Mouse (Mus musculus) ovary, postnatal 14 days (tissue): Measurements from ENCODE around the gene Strip2.
A peak's percentile ranks its signal among the peaks of the same experiment; 100 is the strongest.

Source experiments
- DNase-seq: peaks from one replicate; pipeline ENCODE4 v3.0.0; 2022; ENCODE audit warnings: low spot score

Gene Strip2

GRCm38 (mm10) chr6:29930087-29930486 lies 13.3 kb downstream of the Strip2 start:
- no peak for DNase-seq

GRCm38 (mm10) chr6:29930665-29931064 lies 13.9 kb downstream of the Strip2 start:
- DNase-seq = no peak

- DNase-seq = no peak
Observed at GRCm38 (mm10) chr6:29931181-29931580, 14.4 kb downstream of the Strip2 start.

GRCm38 (mm10) chr6:29935741-29936140 lies 18.9 kb downstream of the Strip2 start:
- no peak for DNase-seq

GRCm38 (mm10) chr6:29940428-29940827 lies 23.6 kb downstream of the Strip2 start:
- DNase-seq = peak; percentile 22

GRCm38 (mm10) chr6:29941036-29941435 lies 24.2 kb downstream of the Strip2 start:
- DNase-seq = no peak

GRCm38 (mm10) chr6:29944465-29944864 lies 27.7 kb downstream of the Strip2 start:
- DNase-seq = no peak

GRCm38 (mm10) chr6:29946568-29946967 lies 29.8 kb downstream of the Strip2 start:
- DNase-seq = no peak

- DNase-seq = no peak
Observed at GRCm38 (mm10) chr6:29947823-29948222, 31.0 kb downstream of the Strip2 start.

- DNase-seq = no peak
Observed at GRCm38 (mm10) chr6:29956749-29957148, 39.9 kb downstream of the Strip2 start.

- no peak for DNase-seq
Observed at GRCm38 (mm10) chr6:29958669-29959068, 41.9 kb downstream of the Strip2 start.

GRCm38 (mm10) chr6:29961081-29961480 lies 44.3 kb downstream of the Strip2 start:
- DNase-seq = no peak

- DNase-seq = no peak
Observed at GRCm38 (mm10) chr6:29967917-29968316, 51.1 kb downstream of the Strip2 start.

- no peak for DNase-seq
Observed at GRCm38 (mm10) chr6:29973341-29973740, 56.5 kb downstream of the Strip2 start.

- no peak for DNase-seq
Observed at GRCm38 (mm10) chr6:29974836-29975235, 58.0 kb downstream of the Strip2 start.

- no peak for DNase-seq
Observed at GRCm38 (mm10) chr6:29980461-29980860, 63.6 kb downstream of the Strip2 start.

- DNase-seq = no peak
Observed at GRCm38 (mm10) chr6:29981797-29982196, 65.0 kb downstream of the Strip2 start.

- peak; percentile 66 for DNase-seq
Observed at GRCm38 (mm10) chr6:29985058-29985498, 68.3 kb downstream of the Strip2 start.

- DNase-seq = no peak
Observed at GRCm38 (mm10) chr6:29985504-29985903, 68.7 kb downstream of the Strip2 start.

- no peak for DNase-seq
Observed at GRCm38 (mm10) chr6:29985986-29986385, 69.2 kb downstream of the Strip2 start.

GRCm38 (mm10) chr6:29987246-29987645 lies 70.4 kb downstream of the Strip2 start:
- no peak for DNase-seq

- no peak for DNase-seq
Observed at GRCm38 (mm10) chr6:29998140-29998539, 81.3 kb downstream of the Strip2 start.

GRCm38 (mm10) chr6:29998771-29999170 lies 82.0 kb downstream of the Strip2 start:
- no peak for DNase-seq

- no peak for DNase-seq
Observed at GRCm38 (mm10) chr6:30002628-30003027, 85.8 kb downstream of the Strip2 start.

GRCm38 (mm10) chr6:30005851-30006250 lies 89.0 kb downstream of the Strip2 start:
- DNase-seq = no peak
